Mouse (Mus musculus): ENCODE data around the gene Glis2. TPM values are rescaled to one million over a fixed set of nuclear protein-coding genes. Genes with fewer than 3 reads are reported as not detected.

The Glis2 gene
- polyA plus RNA-seq, 1 experiment from 2014 or later = 23.7 TPM

- H3K4me1 ChIP-seq (replicated peaks; ENCODE audit: control insufficient read depth, insufficient read depth, low read length) = peaks cover 57% of the 10 kb centered on the region
- ATAC-seq (ENCODE audit: low read depth) = peak; percentile 46
- peak overlapping the region; percentile 6; the same call in 1 of the 2 replicates for H3K9ac ChIP-seq (ENCODE audit: low read length)
- WGBS = 43% methylated on average over 13 of the region's 13 CpGs
- no peak overlapping the region for H3K4me2 ChIP-seq (ENCODE audit: low read depth, low read length)
- peak overlapping the region; percentile 64 for H3K27ac ChIP-seq (ENCODE audit: low read length)
- H3K36me3 ChIP-seq (ENCODE audit: control insufficient read depth, insufficient read depth, low read length) = peaks cover 36% of the 10 kb centered on the region
- no peak overlapping the region for H3K4me3 ChIP-seq (ENCODE audit: low read length)
- no peaks in the 10 kb centered on the region for H3K27me3 ChIP-seq (ENCODE audit: control insufficient read depth, insufficient read depth, low read depth, low read length)
- no peaks in the 10 kb centered on the region for H3K9me3 ChIP-seq (ENCODE audit: control insufficient read depth, low read length)
These were observed 53.2 kb downstream of the Glis2 start for GRCm38 (mm10) chr16:4647651-4648141.

- Histone ChIP-seq H3K4me2 (ENCODE audit: low read depth, low read length) (no peak overlapping the region), H3K27me3 (ENCODE audit: control insufficient read depth, insufficient read depth, low read depth, low read length) (no peaks in the 10 kb centered on the region), H3K36me3 (ENCODE audit: control insufficient read depth, insufficient read depth, low read length) (peaks cover 36% of the 10 kb centered on the region), H3K9ac (ENCODE audit: low read length) (no peak overlapping the region), H3K4me1 (replicated peaks; ENCODE audit: control insufficient read depth, insufficient read depth, low read length) (peaks cover 49% of the 10 kb centered on the region), H3K9me3 (ENCODE audit: control insufficient read depth, low read length) (no peaks in the 10 kb centered on the region), H3K4me3 (ENCODE audit: low read length) (no peak overlapping the region), H3K27ac (ENCODE audit: low read length) (no peak overlapping the region)
- no peak for ATAC-seq (ENCODE audit: low read depth)
- WGBS = 90% methylated on average over 28 of the region's 28 CpGs
These were observed 54.0 kb downstream of the Glis2 start for GRCm38 (mm10) chr16:4648416-4649023.

- no peak overlapping the region for H3K27ac ChIP-seq (ENCODE audit: low read length)
- H3K9me3 ChIP-seq (ENCODE audit: control insufficient read depth, low read length) = no peaks in the 10 kb centered on the region
- H3K4me2 ChIP-seq (ENCODE audit: low read depth, low read length) = no peak overlapping the region
- H3K4me1 ChIP-seq (replicated peaks; ENCODE audit: control insufficient read depth, insufficient read depth, low read length) = peaks cover 42% of the 10 kb centered on the region
- WGBS = 79% methylated on average over 5 of the region's 5 CpGs
- H3K27me3 ChIP-seq (ENCODE audit: control insufficient read depth, insufficient read depth, low read depth, low read length) = no peaks in the 10 kb centered on the region
- H3K4me3 ChIP-seq (ENCODE audit: low read length) = no peak overlapping the region
- H3K36me3 ChIP-seq (ENCODE audit: control insufficient read depth, insufficient read depth, low read length) = peaks cover 36% of the 10 kb centered on the region
- no peak overlapping the region for H3K9ac ChIP-seq (ENCODE audit: low read length)
- no peak for ATAC-seq (ENCODE audit: low read depth)
These were observed 54.7 kb downstream of the Glis2 start for GRCm38 (mm10) chr16:4649211-4649610.

- Histone ChIP-seq H3K4me1 (replicated peaks; ENCODE audit: control insufficient read depth, insufficient read depth, low read length) (peaks cover 37% of the 10 kb centered on the region), H3K27ac (ENCODE audit: low read length) (no peak overlapping the region), H3K9ac (ENCODE audit: low read length) (no peak overlapping the region), H3K4me3 (ENCODE audit: low read length) (no peak overlapping the region), H3K27me3 (ENCODE audit: control insufficient read depth, insufficient read depth, low read depth, low read length) (no peaks in the 10 kb centered on the region), H3K4me2 (ENCODE audit: low read depth, low read length) (no peak overlapping the region), H3K36me3 (ENCODE audit: control insufficient read depth, insufficient read depth, low read length) (peaks cover 36% of the 10 kb centered on the region), H3K9me3 (ENCODE audit: control insufficient read depth, low read length) (no peaks in the 10 kb centered on the region)
- 85% methylated on average over 11 of the region's 11 CpGs for WGBS
- no peak for ATAC-seq (ENCODE audit: low read depth)
These were observed 55.2 kb downstream of the Glis2 start for GRCm38 (mm10) chr16:4649692-4650091.

- 84% methylated on average over 3 of the region's 3 CpGs for WGBS
- Histone ChIP-seq H3K27ac (ENCODE audit: low read length) (no peak overlapping the region), H3K36me3 (ENCODE audit: control insufficient read depth, insufficient read depth, low read length) (peaks cover 36% of the 10 kb centered on the region), H3K4me1 (replicated peaks; ENCODE audit: control insufficient read depth, insufficient read depth, low read length) (peaks cover 35% of the 10 kb centered on the region), H3K9ac (ENCODE audit: low read length) (no peak overlapping the region), H3K4me3 (ENCODE audit: low read length) (no peak overlapping the region), H3K4me2 (ENCODE audit: low read depth, low read length) (no peak overlapping the region), H3K27me3 (ENCODE audit: control insufficient read depth, insufficient read depth, low read depth, low read length) (no peaks in the 10 kb centered on the region), H3K9me3 (ENCODE audit: control insufficient read depth, low read length) (no peaks in the 10 kb centered on the region)
- ATAC-seq (ENCODE audit: low read depth) = no peak
These were observed 55.6 kb downstream of the Glis2 start for GRCm38 (mm10) chr16:4650161-4650560.

GRCm38 (mm10) chr16:4651081-4651480, 56.6 kb downstream of the Glis2 start:
- Histone ChIP-seq H3K9me3 (ENCODE audit: control insufficient read depth, low read length) (no peaks in the 10 kb centered on the region), H3K4me3 (ENCODE audit: low read length) (no peak overlapping the region), H3K27me3 (ENCODE audit: control insufficient read depth, insufficient read depth, low read depth, low read length) (no peaks in the 10 kb centered on the region), H3K4me2 (ENCODE audit: low read depth, low read length) (no peak overlapping the region), H3K9ac (ENCODE audit: low read length) (no peak overlapping the region; the same call in 1 of the 2 replicates), H3K36me3 (ENCODE audit: control insufficient read depth, insufficient read depth, low read length) (peaks cover 33% of the 10 kb centered on the region), H3K27ac (ENCODE audit: low read length) (peak overlapping the region; percentile 32; the same call in 1 of the 2 replicates), H3K4me1 (replicated peaks; ENCODE audit: control insufficient read depth, insufficient read depth, low read length) (peaks cover 30% of the 10 kb centered on the region)
- 79% methylated on average over 1 of the region's 1 CpGs for WGBS
- ATAC-seq (ENCODE audit: low read depth) = no peak

- peaks cover 30% of the 10 kb centered on the region for H3K4me1 ChIP-seq (replicated peaks; ENCODE audit: control insufficient read depth, insufficient read depth, low read length)
- 75% methylated on average over 7 of the region's 7 CpGs for WGBS
- H3K4me3 ChIP-seq (ENCODE audit: low read length) = no peak overlapping the region
- peaks cover 33% of the 10 kb centered on the region for H3K36me3 ChIP-seq (ENCODE audit: control insufficient read depth, insufficient read depth, low read length)
- no peaks in the 10 kb centered on the region for H3K27me3 ChIP-seq (ENCODE audit: control insufficient read depth, insufficient read depth, low read depth, low read length)
- no peak overlapping the region for H3K4me2 ChIP-seq (ENCODE audit: low read depth, low read length)
- H3K9me3 ChIP-seq (ENCODE audit: control insufficient read depth, low read length) = no peaks in the 10 kb centered on the region
- H3K9ac ChIP-seq (ENCODE audit: low read length) = no peak overlapping the region; the same call in 1 of the 2 replicates
- ATAC-seq (ENCODE audit: low read depth) = no peak
- peak overlapping the region; percentile 32; the same call in 1 of the 2 replicates for H3K27ac ChIP-seq (ENCODE audit: low read length)
These were observed 57.1 kb downstream of the Glis2 start for GRCm38 (mm10) chr16:4651624-4652023.

GRCm38 (mm10) chr16:4652707-4653416, 58.3 kb downstream of the Glis2 start:
- Histone ChIP-seq H3K9ac (ENCODE audit: low read length) (no peak overlapping the region), H3K27me3 (ENCODE audit: control insufficient read depth, insufficient read depth, low read depth, low read length) (no peaks in the 10 kb centered on the region), H3K4me3 (ENCODE audit: low read length) (no peak overlapping the region), H3K9me3 (ENCODE audit: control insufficient read depth, low read length) (no peaks in the 10 kb centered on the region), H3K36me3 (ENCODE audit: control insufficient read depth, insufficient read depth, low read length) (peaks cover 33% of the 10 kb centered on the region), H3K4me1 (replicated peaks; ENCODE audit: control insufficient read depth, insufficient read depth, low read length) (peaks cover 17% of the 10 kb centered on the region), H3K4me2 (ENCODE audit: low read depth, low read length) (no peak overlapping the region), H3K27ac (ENCODE audit: low read length) (no peak overlapping the region)
- no peak for ATAC-seq (ENCODE audit: low read depth)
- 60% methylated on average over 4 of the region's 4 CpGs for WGBS

- Histone ChIP-seq H3K27me3 (ENCODE audit: control insufficient read depth, insufficient read depth, low read depth, low read length) (no peaks in the 10 kb centered on the region), H3K27ac (ENCODE audit: low read length) (no peak overlapping the region), H3K4me2 (ENCODE audit: low read depth, low read length) (no peak overlapping the region), H3K36me3 (ENCODE audit: control insufficient read depth, insufficient read depth, low read length) (peaks cover 19% of the 10 kb centered on the region), H3K4me1 (replicated peaks; ENCODE audit: control insufficient read depth, insufficient read depth, low read length) (peaks cover 23% of the 10 kb centered on the region), H3K4me3 (ENCODE audit: low read length) (no peak overlapping the region), H3K9ac (ENCODE audit: low read length) (no peak overlapping the region), H3K9me3 (ENCODE audit: control insufficient read depth, low read length) (no peaks in the 10 kb centered on the region)
- ATAC-seq (ENCODE audit: low read depth) = no peak
- WGBS = 77% methylated on average over 10 of the region's 10 CpGs
These were observed 60.2 kb downstream of the Glis2 start for GRCm38 (mm10) chr16:4654706-4655105.

Data from lung, embryonic 16.5 days (tissue).